Mouse (Mus musculus): ENCODE measurements around the gene Rnf183. TPM values are rescaled to one million over a fixed set of nuclear protein-coding genes. Genes with fewer than 3 reads are reported as not detected.

Rnf183 gene
- polyA plus RNA-seq, 1 experiment from 2014 or later: not detected

DNA sequence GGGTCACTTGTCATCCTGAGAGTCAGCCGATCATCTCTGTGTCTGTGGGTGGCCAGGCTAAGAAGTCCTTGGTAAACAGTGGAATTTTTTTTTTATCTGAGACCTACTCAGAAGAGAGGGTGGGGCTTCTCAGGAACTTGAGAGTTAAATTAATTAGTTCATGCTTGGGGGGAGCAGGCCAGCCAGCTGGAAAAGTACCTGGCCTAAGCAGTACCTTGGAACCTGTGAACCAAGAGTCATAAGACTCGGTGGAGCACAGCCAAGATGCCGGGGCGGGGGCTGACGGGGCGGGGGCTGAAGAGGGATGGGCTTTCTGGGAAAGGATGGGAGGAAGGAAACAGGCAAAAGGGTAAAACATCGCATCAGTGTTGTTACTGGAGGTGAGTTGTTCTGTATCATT is 2.8 kb upstream of the Rnf183 start:
- no peaks in the 10 kb centered on the region for H3K27me3 ChIP-seq (ENCODE audit: control insufficient read depth, insufficient read depth, low read length)
- no peaks in the 10 kb centered on the region for H3K9me3 ChIP-seq (ENCODE audit: control insufficient read depth, low read length)
- ATAC-seq (ENCODE audit: insufficient number of reproducible peaks, low FRiP score, low TSS enrichment, low read depth) (no peak), DNase-seq (ENCODE audit: low spot score) (no peak)
- H3K4me1 ChIP-seq (ENCODE audit: control insufficient read depth, insufficient read depth, low read length): no peaks in the 10 kb centered on the region
- H3K27ac ChIP-seq (replicated peaks; ENCODE audit: low read depth, low read length): no peak overlapping the region
- H3K4me2 ChIP-seq (ENCODE audit: low read depth, severe bottlenecking): no peak overlapping the region
- 78% methylated on average over 7 of the region's 7 CpGs for WGBS
- no peaks in the 10 kb centered on the region for H3K36me3 ChIP-seq (ENCODE audit: control insufficient read depth, insufficient read depth, low read length)
- no peak overlapping the region for H3K4me3 ChIP-seq (ENCODE audit: low read depth, low read length)
- no peak overlapping the region for H3K9ac ChIP-seq (ENCODE audit: low read length)

DNA sequence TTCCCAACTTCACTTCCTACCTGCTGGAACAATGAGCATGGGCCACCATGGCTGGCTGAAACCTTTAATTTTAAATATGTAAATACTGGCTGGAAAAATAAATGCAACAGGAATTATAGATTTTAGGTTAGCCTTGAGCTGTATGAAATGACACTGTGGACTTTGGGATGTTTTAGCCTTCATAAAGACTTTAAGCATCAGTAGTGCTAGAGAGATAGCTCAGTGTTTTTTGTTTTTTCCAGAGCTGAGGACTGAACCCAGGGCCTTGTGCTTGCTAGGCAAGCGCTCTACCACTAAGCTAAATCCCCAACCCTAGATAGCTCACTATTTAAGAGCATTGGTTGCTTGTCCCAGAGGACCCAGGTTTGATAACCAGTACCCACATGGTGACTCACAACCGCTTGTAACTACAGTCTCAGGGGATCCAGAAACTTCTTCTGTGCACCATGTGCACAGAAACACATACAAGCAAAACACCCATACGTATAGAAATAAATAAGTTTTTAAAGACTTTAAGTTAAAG is 2.3 kb upstream of the Rnf183 start:
- Histone ChIP-seq H3K27me3 (ENCODE audit: control insufficient read depth, insufficient read depth, low read length) (no peaks in the 10 kb centered on the region), H3K4me3 (ENCODE audit: low read depth, low read length) (no peak overlapping the region), H3K4me2 (ENCODE audit: low read depth, severe bottlenecking) (no peak overlapping the region), H3K9me3 (ENCODE audit: control insufficient read depth, low read length) (no peaks in the 10 kb centered on the region), H3K9ac (ENCODE audit: low read length) (no peak overlapping the region), H3K27ac (replicated peaks; ENCODE audit: low read depth, low read length) (no peak overlapping the region), H3K4me1 (ENCODE audit: control insufficient read depth, insufficient read depth, low read length) (no peaks in the 10 kb centered on the region), H3K36me3 (ENCODE audit: control insufficient read depth, insufficient read depth, low read length) (no peaks in the 10 kb centered on the region)
- WGBS: 87% methylated on average over 3 of the region's 3 CpGs
- ATAC-seq (ENCODE audit: insufficient number of reproducible peaks, low FRiP score, low TSS enrichment, low read depth) (no peak), DNase-seq (ENCODE audit: low spot score) (no peak)

DNA sequence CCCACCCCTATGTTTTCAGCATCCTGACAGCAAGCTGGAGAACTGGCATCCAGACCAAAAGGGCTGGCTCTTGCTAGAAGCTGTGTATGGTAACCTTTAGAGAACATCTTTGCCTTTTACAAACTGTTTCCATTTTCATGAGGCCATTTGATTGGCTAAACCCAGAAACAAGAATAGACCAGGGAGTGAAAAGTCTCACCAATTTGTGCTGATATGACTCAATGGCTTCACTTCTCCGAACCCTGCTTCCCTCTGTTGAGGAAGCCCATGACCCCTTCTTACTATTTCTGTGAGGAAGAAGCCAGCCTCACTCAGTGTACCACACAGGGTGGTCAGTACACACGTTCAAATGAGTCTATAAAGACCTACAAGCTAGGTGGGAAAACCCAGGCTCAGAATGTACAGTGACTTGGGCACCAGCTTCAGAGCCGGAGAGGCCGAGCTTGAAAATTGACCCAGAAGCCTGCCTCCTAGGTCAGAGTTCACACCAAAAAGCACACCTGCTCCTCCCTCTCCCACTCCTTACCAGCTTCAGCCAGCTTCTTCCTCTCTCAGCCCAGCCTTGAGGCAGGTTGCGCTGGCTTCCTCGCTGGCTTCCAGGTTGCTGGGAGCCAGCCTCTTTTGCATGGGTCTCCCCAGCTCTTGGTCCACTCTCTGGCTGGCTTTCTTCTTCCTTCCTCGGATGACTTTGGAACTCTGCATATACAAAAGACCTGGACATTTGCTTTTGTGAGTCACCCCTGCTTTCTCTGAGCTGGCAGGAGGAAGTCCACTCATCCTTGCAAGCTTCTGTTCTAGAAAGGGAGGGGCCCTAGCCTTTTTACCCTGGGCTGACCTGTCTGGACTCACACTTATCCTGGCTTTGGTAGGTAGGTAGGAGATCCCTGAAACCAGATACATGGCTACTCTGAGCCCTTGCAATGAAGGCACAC is 847 bp downstream of the Rnf183 start:
- Histone ChIP-seq H3K4me3 (ENCODE audit: low read depth, low read length) (no peak overlapping the region), H3K27me3 (ENCODE audit: control insufficient read depth, insufficient read depth, low read length) (no peaks in the 10 kb centered on the region), H3K9ac (ENCODE audit: low read length) (no peak overlapping the region), H3K36me3 (ENCODE audit: control insufficient read depth, insufficient read depth, low read length) (no peaks in the 10 kb centered on the region), H3K4me2 (ENCODE audit: low read depth, severe bottlenecking) (no peak overlapping the region), H3K9me3 (ENCODE audit: control insufficient read depth, low read length) (no peaks in the 10 kb centered on the region), H3K4me1 (ENCODE audit: control insufficient read depth, insufficient read depth, low read length) (no peaks in the 10 kb centered on the region), H3K27ac (replicated peaks; ENCODE audit: low read depth, low read length) (no peak overlapping the region)
- 77% methylated on average over 7 of the region's 7 CpGs for WGBS
- no peak for ATAC-seq (ENCODE audit: insufficient number of reproducible peaks, low FRiP score, low TSS enrichment, low read depth)
- DNase-seq (ENCODE audit: low spot score): no peak

DNA sequence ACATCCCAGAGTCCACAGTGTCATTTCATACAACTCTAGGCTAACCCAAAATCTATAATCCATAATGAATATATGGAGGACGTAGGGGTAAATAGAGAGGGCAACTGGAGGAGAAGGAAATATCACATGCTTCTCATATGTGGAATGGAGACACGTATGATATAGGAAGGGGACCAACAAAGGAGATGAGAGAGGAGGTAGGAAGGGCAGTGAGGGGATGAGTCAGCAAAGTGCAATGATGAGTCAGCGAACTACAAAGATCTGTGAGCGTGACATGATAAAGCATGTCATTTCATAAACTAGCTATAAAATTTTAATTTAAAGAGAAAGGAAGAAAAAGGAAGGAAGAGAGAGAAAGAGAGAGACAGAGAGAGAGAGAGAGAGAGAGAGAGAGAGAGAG is 3.5 kb downstream of the Rnf183 start:
- H3K4me2 ChIP-seq (ENCODE audit: low read depth, severe bottlenecking): no peak overlapping the region
- no peak overlapping the region for H3K9ac ChIP-seq (ENCODE audit: low read length)
- H3K4me1 ChIP-seq (ENCODE audit: control insufficient read depth, insufficient read depth, low read length): no peaks in the 10 kb centered on the region
- H3K4me3 ChIP-seq (ENCODE audit: low read depth, low read length): no peak overlapping the region
- no peaks in the 10 kb centered on the region for H3K9me3 ChIP-seq (ENCODE audit: control insufficient read depth, low read length)
- no peaks in the 10 kb centered on the region for H3K36me3 ChIP-seq (ENCODE audit: control insufficient read depth, insufficient read depth, low read length)
- ATAC-seq (ENCODE audit: insufficient number of reproducible peaks, low FRiP score, low TSS enrichment, low read depth) (no peak), DNase-seq (ENCODE audit: low spot score) (no peak)
- H3K27me3 ChIP-seq (ENCODE audit: control insufficient read depth, insufficient read depth, low read length): no peaks in the 10 kb centered on the region
- 85% methylated on average over 4 of the region's 4 CpGs for WGBS
- no peak overlapping the region for H3K27ac ChIP-seq (replicated peaks; ENCODE audit: low read depth, low read length)

DNA sequence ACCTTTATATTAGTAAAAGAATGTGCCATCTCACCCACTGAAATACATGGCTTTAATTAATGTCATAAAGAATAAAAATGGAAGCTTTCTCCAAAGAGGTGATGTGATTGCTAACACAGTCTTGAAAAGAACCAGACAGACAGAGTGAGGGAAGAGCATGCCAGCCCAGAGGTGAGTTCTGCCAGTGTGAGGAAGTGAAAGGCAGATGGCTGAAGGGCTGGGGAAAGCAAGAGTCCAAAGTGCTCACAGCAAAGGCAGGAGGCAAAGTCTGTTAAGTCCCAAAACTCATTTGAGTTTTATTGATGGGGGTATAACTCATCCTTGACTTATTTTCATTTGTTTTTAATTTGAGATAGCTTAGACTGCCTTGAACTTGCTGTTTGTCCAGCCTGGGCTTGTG is 4.4 kb downstream of the Rnf183 start:
- H3K36me3 ChIP-seq (ENCODE audit: control insufficient read depth, insufficient read depth, low read length): no peaks in the 10 kb centered on the region
- ATAC-seq (ENCODE audit: insufficient number of reproducible peaks, low FRiP score, low TSS enrichment, low read depth): no peak

DNA sequence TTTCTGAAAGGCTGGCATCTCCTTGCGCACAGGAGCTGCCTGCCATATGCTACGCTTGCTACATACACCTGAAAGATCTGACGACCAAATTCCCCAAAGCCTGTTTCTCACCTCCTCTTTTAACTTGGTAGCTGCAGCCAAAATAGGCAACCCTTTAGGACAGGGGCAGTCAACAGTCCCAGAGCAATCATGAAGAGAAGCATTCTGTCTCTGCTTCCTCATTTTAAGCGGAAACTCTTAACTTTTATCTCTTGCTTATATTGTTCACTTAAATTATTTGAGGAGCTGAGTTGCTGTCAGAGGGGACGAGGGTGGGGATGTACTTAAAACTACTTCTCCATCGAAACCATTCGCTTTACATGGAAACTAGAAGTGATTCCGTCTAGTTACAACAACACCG is 5.4 kb downstream of the Rnf183 start:
- ATAC-seq (ENCODE audit: insufficient number of reproducible peaks, low FRiP score, low TSS enrichment, low read depth): no peak
- no peak for DNase-seq (ENCODE audit: low spot score)
- 89% methylated on average over 9 of the region's 9 CpGs for WGBS
- Histone ChIP-seq H3K36me3 (ENCODE audit: control insufficient read depth, insufficient read depth, low read length) (peaks cover 5% of the 10 kb centered on the region; the same call in 1 of the 2 replicates), H3K27me3 (ENCODE audit: control insufficient read depth, insufficient read depth, low read length) (no peaks in the 10 kb centered on the region), H3K4me1 (ENCODE audit: control insufficient read depth, insufficient read depth, low read length) (no peaks in the 10 kb centered on the region), H3K4me2 (ENCODE audit: low read depth, severe bottlenecking) (no peak overlapping the region), H3K27ac (replicated peaks; ENCODE audit: low read depth, low read length) (no peak overlapping the region), H3K4me3 (ENCODE audit: low read depth, low read length) (no peak overlapping the region), H3K9me3 (ENCODE audit: control insufficient read depth, low read length) (no peaks in the 10 kb centered on the region), H3K9ac (ENCODE audit: low read length) (no peak overlapping the region)

More for the DNA sequence above, 4.4 kb downstream of the Rnf183 start:
- H3K4me1 ChIP-seq (ENCODE audit: control insufficient read depth, insufficient read depth, low read length): no peaks in the 10 kb centered on the region
- DNase-seq (ENCODE audit: low spot score): no peak
- H3K27me3 ChIP-seq (ENCODE audit: control insufficient read depth, insufficient read depth, low read length): no peaks in the 10 kb centered on the region
- H3K27ac ChIP-seq (replicated peaks; ENCODE audit: low read depth, low read length): no peak overlapping the region
- H3K4me2 ChIP-seq (ENCODE audit: low read depth, severe bottlenecking): no peak overlapping the region
- no peak overlapping the region for H3K4me3 ChIP-seq (ENCODE audit: low read depth, low read length)
- no peak overlapping the region for H3K9ac ChIP-seq (ENCODE audit: low read length)
- no peaks in the 10 kb centered on the region for H3K9me3 ChIP-seq (ENCODE audit: control insufficient read depth, low read length)

- no peaks in the 10 kb centered on the region for H3K4me1 ChIP-seq (ENCODE audit: control insufficient read depth, insufficient read depth, low read length)
- no peaks in the 10 kb centered on the region for H3K27me3 ChIP-seq (ENCODE audit: control insufficient read depth, insufficient read depth, low read length)
- no peaks in the 10 kb centered on the region for H3K9me3 ChIP-seq (ENCODE audit: control insufficient read depth, low read length)
- H3K4me2 ChIP-seq (ENCODE audit: low read depth, severe bottlenecking): no peak overlapping the region
- 73% methylated on average over 17 of the region's 17 CpGs for WGBS
- 0 out of 2 replicates have a peak, but pooled peaks have one; percentile 26 for ATAC-seq (ENCODE audit: insufficient number of reproducible peaks, low FRiP score, low TSS enrichment, low read depth)
- H3K4me3 ChIP-seq (ENCODE audit: low read depth, low read length): no peak overlapping the region
- no peak overlapping the region for H3K27ac ChIP-seq (replicated peaks; ENCODE audit: low read depth, low read length)
- no peak for DNase-seq (ENCODE audit: low spot score)
- peaks cover 15% of the 10 kb centered on the region for H3K36me3 ChIP-seq (ENCODE audit: control insufficient read depth, insufficient read depth, low read length)
- no peak overlapping the region for H3K9ac ChIP-seq (ENCODE audit: low read length)
Measured at GRCm38 (mm10) chr4:62427978-62428758, 6.9 kb downstream of the Rnf183 start.

DNA sequence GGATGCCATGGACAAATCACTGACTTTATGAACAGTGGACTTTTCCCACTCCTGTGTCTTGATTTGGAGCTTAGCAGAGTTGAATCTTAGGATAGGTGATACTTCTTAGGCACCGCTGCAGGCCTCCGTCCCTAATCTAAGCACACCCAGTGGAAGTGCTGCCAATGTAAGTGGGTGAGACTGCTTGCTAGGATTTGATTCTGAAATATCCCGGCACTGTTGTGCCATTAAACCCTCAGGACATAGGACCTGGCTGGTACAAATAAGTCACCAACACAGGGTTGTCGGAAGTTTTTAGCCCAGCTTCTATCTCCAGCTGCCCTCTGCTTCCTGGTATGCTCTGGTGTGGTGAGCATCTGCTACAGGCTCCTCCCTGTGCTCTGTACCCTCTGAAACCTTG is 9.2 kb downstream of the Rnf183 start:
- Histone ChIP-seq H3K9ac (ENCODE audit: low read length) (no peak overlapping the region), H3K27ac (replicated peaks; ENCODE audit: low read depth, low read length) (no peak overlapping the region), H3K4me1 (ENCODE audit: control insufficient read depth, insufficient read depth, low read length) (no peaks in the 10 kb centered on the region), H3K4me2 (ENCODE audit: low read depth, severe bottlenecking) (no peak overlapping the region), H3K36me3 (ENCODE audit: control insufficient read depth, insufficient read depth, low read length) (peaks cover 30% of the 10 kb centered on the region), H3K9me3 (ENCODE audit: control insufficient read depth, low read length) (no peaks in the 10 kb centered on the region), H3K4me3 (ENCODE audit: low read depth, low read length) (no peak overlapping the region), H3K27me3 (ENCODE audit: control insufficient read depth, insufficient read depth, low read length) (no peaks in the 10 kb centered on the region)
- 94% methylated on average over 4 of the region's 4 CpGs for WGBS
- ATAC-seq (ENCODE audit: insufficient number of reproducible peaks, low FRiP score, low TSS enrichment, low read depth) (no peak), DNase-seq (ENCODE audit: low spot score) (no peak)
